Comparison of ENCODE assay signal across 8 mouse cellular contexts in genomic region chr17:15826444-15826909, GRCm38 (mm10). TPM values are rescaled to one million over a fixed set of nuclear protein-coding genes. Genes with fewer than 3 reads are reported as not detected.
DNase-seq lines count a peak whose midpoint lies in the region; ATAC-seq lines count a peak whose summit lies in the region.

No protein-coding gene starts in this region.

- H3K27me3 ChIP-seq in megakaryocyte, embryonic 14.5 days (replicated peaks), result peaks cover 85% of the 10 kb centered on the region

- peaks cover 41% of the 10 kb centered on the region for H3K4me1 ChIP-seq in megakaryocyte, embryonic 14.5 days

- peaks cover 23% of the 10 kb centered on the region for H3K9me3 ChIP-seq in megakaryocyte, embryonic 14.5 days

- H3K36me3 ChIP-seq in megakaryocyte, embryonic 14.5 days (replicated peaks; ENCODE audit: low read length), result no peaks in the 10 kb centered on the region

- DNase-seq in gastrocnemius, postnatal 10 days, result peak; percentile 99
- peak; percentile 96 to 99 for DNase-seq in left cerebral cortex, adult 9 months (ENCODE audit: low spot score in 2 of 2)
- DNase-seq in right cerebral cortex, adult 2 months (ENCODE audit: low spot score in 2 of 2), result peak; percentile 99
- peak; percentile 98 for DNase-seq in urinary bladder, postnatal 10 days (ENCODE audit: low spot score)

- peak; percentile 84 for ATAC-seq in activated CD4-positive, CD25-positive, alpha-beta regulatory T cell, adult 4 months
- ATAC-seq in common myeloid progenitor, adult 5-6 weeks (replicated peaks; ENCODE audit: low read depth, poor library complexity, severe bottlenecking), result peak; percentile 80
- ATAC-seq in inflammation-experienced regulatory T-cells, adult 6 months, result peak; percentile 78

- peak overlapping the region; percentile 90 for H3K4me3 ChIP-seq in megakaryocyte, embryonic 14.5 days (replicated peaks)

RNA-seq across cellular contexts. Expression of gene Rgmb, which starts 4.4 kb away (rescaled TPM):
- 1 to 10 TPM in 1 of 2 experiments, under 1 TPM in 1; 0.70 to 1.3 TPM for polyA plus RNA-seq in activated CD4-positive, CD25-positive, alpha-beta regulatory T cell, adult 4 months (2017; shearing (Covaris generic))
- 0.15 TPM in 1 of 2 replicates, not detected in the other for total RNA-seq in common myeloid progenitor, adult 5-6 weeks (2017)
- 10 to 100 TPM; 52.1 to 62.3 TPM for total RNA-seq in gastrocnemius, postnatal 10 days (2021)
- under 1 TPM; 0.44 to 0.57 (median 0.52) TPM for polyA plus RNA-seq in inflammation-experienced regulatory T-cells, adult 6 months (2017; shearing (Covaris generic))
- 0.28 TPM in 1 of 2 replicates, not detected in the other for polyA plus RNA-seq in megakaryocyte, embryonic 14.5 days (2012; ENCODE audit: insufficient read depth, low replicate concordance)

Comparison
In these comparisons a context has a peak if more than half of its experiments do, and no peak if none do; other contexts are left out.
1. Peak in every context shown above with its lines: DNase-seq, ATAC-seq and H3K4me3 ChIP-seq.